Mouse (Mus musculus) lung, embryonic 15.5 days (tissue): ENCODE data around the gene Akr7a5. TPM values are rescaled to one million over a fixed set of nuclear protein-coding genes. Genes with fewer than 3 reads are reported as not detected.

Experiments used
- ATAC-seq: fragments of 200-750 bp; cut with Nextera tagmentation; 2 replicates; pipeline ENCODE4 v1.8.0; 2017; ENCODE audit warnings: moderate number of reproducible peaks, borderline replicate concordance; ENCODE audit not compliant: low FRiP score, low TSS enrichment; ENCODE audit errors: extremely low read depth
- H3K27ac ChIP-seq: fragments of 300-500 bp; sonication (generic); 2 replicates; pipeline ENCODE4 v1.5.1; 2015; ENCODE audit warnings: moderate library complexity, mild to moderate bottlenecking, inconsistent platforms
- H3K27me3 ChIP-seq: fragments of 300-500 bp; sonication (generic); 2 replicates; pipeline ENCODE4 v1.6.1; 2015; ENCODE audit warnings: inconsistent platforms
- H3K36me3 ChIP-seq: fragments of 300-500 bp; sonication (generic); 2 replicates; pipeline ENCODE4 v1.6.1; 2015; ENCODE audit warnings: inconsistent platforms
- H3K4me1 ChIP-seq: fragments of 300-500 bp; sonication (generic); 2 replicates; pipeline ENCODE4 v1.6.1; 2015; ENCODE audit warnings: inconsistent platforms
- H3K4me2 ChIP-seq: fragments of 300-500 bp; sonication (generic); 2 replicates; pipeline ENCODE4 v1.6.1; 2015; ENCODE audit warnings: inconsistent platforms, mild to moderate bottlenecking, moderate library complexity
- H3K4me3 ChIP-seq: fragments of 300-500 bp; sonication (generic); 2 replicates; pipeline ENCODE4 v1.5.1; 2015; ENCODE audit warnings: mild to moderate bottlenecking, inconsistent platforms
- H3K9ac ChIP-seq: fragments of 300-500 bp; sonication (generic); 2 replicates; pipeline ENCODE4 v1.6.1; 2015; ENCODE audit warnings: inconsistent platforms
- H3K9me3 ChIP-seq: fragments of 300-500 bp; sonication (generic); 2 replicates; pipeline ENCODE4 v1.6.1; 2016; ENCODE audit warnings: inconsistent platforms
- WGBS: fragments of 180-500 bp; shearing (Covaris S2); methylation state at CpG from one replicate; pipeline ENCODE4 v1.1.7; 2015; 5-methylcytosine and 5-hydroxymethylcytosine counted together
- polyA plus RNA-seq: library from polyadenylated mRNA; unstranded; fragments of >200 nt; fragmentation: Nextera tagmentation; extraction: Ambion mirVana; gene quantifications from 2 replicates; pipeline ENCODE4 v1.2.1, GENCODE M21; 2015

The Akr7a5 gene
- polyA plus RNA-seq, 1 experiment from 2014 or later = 103 TPM

- H3K4me2 ChIP-seq = peak overlapping the region; percentile 58
- no peaks in the 10 kb centered on the region for H3K9me3 ChIP-seq
- WGBS = 17% methylated on average over 24 of the region's 24 CpGs
- no peak overlapping the region for H3K9ac ChIP-seq
- H3K36me3 ChIP-seq = no peaks in the 10 kb centered on the region
- peaks cover 15% of the 10 kb centered on the region for H3K27me3 ChIP-seq
- peak overlapping the region; percentile 19 for H3K4me3 ChIP-seq
- 0 out of 2 replicates have a peak, but pooled peaks cover 10% of the 10 kb centered on the region for H3K4me1 ChIP-seq
- no peak overlapping the region for H3K27ac ChIP-seq
- no peak for ATAC-seq
These were observed 26.4 kb downstream of the Akr7a5 start for GRCm38 (mm10) chr4:139336822-139337483.

GRCm38 (mm10) chr4:139338145-139338544, 27.6 kb downstream of the Akr7a5 start:
- Histone ChIP-seq H3K4me3 (no peak overlapping the region), H3K9me3 (no peaks in the 10 kb centered on the region), H3K27me3 (peaks cover 15% of the 10 kb centered on the region), H3K4me2 (no peak overlapping the region), H3K4me1 (0 out of 2 replicates have a peak, but pooled peaks cover 10% of the 10 kb centered on the region), H3K36me3 (no peaks in the 10 kb centered on the region), H3K9ac (no peak overlapping the region), H3K27ac (no peak overlapping the region)
- 49% methylated on average over 33 of the region's 33 CpGs for WGBS
- ATAC-seq = no peak

DNA sequence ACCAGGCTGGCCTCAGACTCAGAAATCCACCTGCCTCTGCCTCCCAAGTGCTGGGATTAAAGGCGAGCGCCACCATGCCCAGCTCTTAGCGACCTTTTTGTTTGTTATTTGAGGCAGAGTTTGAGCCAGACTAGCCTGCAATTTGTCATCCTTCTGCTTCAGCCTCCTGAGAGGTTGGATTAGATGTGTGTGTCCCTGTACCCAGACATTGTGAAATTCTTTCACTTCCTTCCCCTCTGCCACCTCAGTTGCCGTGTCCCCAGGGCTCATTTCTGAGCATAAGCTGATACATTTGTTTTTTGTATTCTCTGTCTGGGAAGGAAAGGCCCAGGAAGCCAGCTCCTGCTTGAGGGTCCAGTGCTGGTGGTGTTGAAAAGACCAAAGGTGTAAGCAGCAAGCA, 30.3 kb downstream of the Akr7a5 start:
- H3K36me3 ChIP-seq = peaks cover 1% of the 10 kb centered on the region; the same call in 1 of the 2 replicates
- H3K4me1 ChIP-seq = 0 out of 2 replicates have a peak, but pooled peaks cover 4% of the 10 kb centered on the region
- ATAC-seq = no peak
- no peak overlapping the region for H3K9ac ChIP-seq
- no peak overlapping the region for H3K4me3 ChIP-seq
- 72% methylated on average over 4 of the region's 4 CpGs for WGBS
- H3K4me2 ChIP-seq = no peak overlapping the region
- H3K9me3 ChIP-seq = no peaks in the 10 kb centered on the region
- H3K27me3 ChIP-seq = peaks cover 15% of the 10 kb centered on the region
- no peak overlapping the region for H3K27ac ChIP-seq

DNA sequence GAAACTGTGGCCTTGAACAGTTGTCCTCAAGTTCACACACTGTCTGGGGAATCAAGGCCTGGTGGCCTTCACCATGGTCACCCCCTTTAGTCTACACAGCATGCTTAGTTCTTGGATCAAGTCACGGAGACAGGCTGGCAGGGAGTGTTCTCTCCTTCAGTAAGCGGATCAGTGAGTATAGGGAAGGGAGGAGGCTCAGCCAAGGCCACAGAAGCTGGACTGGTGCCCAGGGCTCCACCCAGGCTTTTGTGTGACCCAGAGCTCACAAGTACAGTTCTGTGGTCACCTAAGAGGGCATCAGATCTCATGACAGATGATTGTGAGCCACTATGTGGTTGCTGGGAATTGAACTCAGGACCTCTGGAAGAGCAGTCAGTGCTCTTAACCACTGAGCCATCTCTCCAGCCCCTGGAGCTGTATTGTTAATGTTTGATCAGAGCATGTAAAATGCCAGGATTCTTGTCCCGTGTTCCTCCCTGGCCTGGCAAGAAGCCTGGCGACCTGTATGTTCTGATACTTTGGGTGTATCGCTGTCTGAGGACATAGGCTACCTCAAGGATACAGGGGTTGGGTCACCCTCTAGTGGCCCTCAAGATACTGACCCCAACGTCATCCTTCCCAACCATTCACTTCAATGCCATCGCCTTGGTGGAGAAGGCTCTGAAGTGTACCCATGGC, 31.2 kb downstream of the Akr7a5 start:
- Histone ChIP-seq H3K4me1 (0 out of 2 replicates have a peak, but pooled peaks cover 3% of the 10 kb centered on the region), H3K9ac (no peak overlapping the region), H3K27me3 (peaks cover 13% of the 10 kb centered on the region), H3K9me3 (no peaks in the 10 kb centered on the region), H3K4me3 (no peak overlapping the region), H3K4me2 (no peak overlapping the region), H3K36me3 (peaks cover 10% of the 10 kb centered on the region), H3K27ac (no peak overlapping the region)
- WGBS = 58% methylated on average over 7 of the region's 7 CpGs
- no peak for ATAC-seq

- Histone ChIP-seq H3K4me2 (no peak overlapping the region), H3K9me3 (no peaks in the 10 kb centered on the region), H3K27ac (no peak overlapping the region), H3K4me1 (no peaks in the 10 kb centered on the region), H3K4me3 (no peak overlapping the region), H3K9ac (no peak overlapping the region), H3K36me3 (peaks cover 30% of the 10 kb centered on the region), H3K27me3 (no peaks in the 10 kb centered on the region)
- 45% methylated on average over 5 of the region's 5 CpGs for WGBS
- ATAC-seq = no peak
These were observed 33.2 kb downstream of the Akr7a5 start for GRCm38 (mm10) chr4:139343718-139344117.

DNA sequence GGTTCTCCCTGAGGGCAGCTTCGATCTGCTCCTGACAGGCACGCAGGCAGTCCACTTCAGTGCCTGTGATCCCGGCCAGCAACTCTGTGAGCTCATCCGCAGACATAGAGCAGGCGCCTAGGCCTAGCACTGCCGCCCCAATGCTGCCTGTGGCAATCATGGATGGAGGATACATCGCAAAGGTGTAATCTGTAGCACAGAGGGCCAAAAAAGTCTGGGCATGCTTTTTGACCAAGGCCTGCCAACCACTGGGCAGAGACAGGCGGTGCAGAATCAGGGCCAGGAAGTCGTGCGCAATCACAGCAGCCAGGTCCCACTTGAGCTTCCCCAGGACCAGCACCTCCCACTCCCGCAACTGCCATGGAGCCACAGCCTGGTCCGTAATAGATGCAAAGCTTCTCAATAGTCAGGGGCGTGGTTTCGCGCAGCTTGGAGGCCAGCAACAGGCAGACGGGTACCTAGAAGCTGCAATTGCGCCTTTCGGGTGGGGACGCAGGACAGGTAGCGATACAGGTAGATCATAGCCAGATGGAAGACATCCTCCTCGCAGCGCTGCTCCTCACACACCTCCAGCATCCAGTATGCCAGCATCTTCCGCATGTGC, 35.0 kb downstream of the Akr7a5 start:
- H3K9ac ChIP-seq = no peak overlapping the region
- no peak for ATAC-seq
- no peak overlapping the region for H3K4me3 ChIP-seq
- no peaks in the 10 kb centered on the region for H3K27me3 ChIP-seq
- peaks cover 39% of the 10 kb centered on the region for H3K36me3 ChIP-seq
- H3K4me1 ChIP-seq = peaks cover 1% of the 10 kb centered on the region; the same call in 1 of the 2 replicates
- no peak overlapping the region for H3K27ac ChIP-seq
- WGBS = 81% methylated on average over 23 of the region's 23 CpGs
- no peaks in the 10 kb centered on the region for H3K9me3 ChIP-seq
- no peak overlapping the region for H3K4me2 ChIP-seq

GRCm38 (mm10) chr4:139351931-139352711, 41.6 kb downstream of the Akr7a5 start, which contains the start of the genes Mrto4, Emc1 and Ubr4:
Gene Mrto4 (minus strand): TSS chr4:139352576.
Gene Emc1 (plus strand): TSS chr4:139352587.
Gene Ubr4 (plus strand): TSS chr4:139352609.
- Histone ChIP-seq H3K4me1 (peaks cover 17% of the 10 kb centered on the region), H3K4me3 (peak within 1 kb of the TSS; percentile 70), H3K4me2 (peak within 1 kb of the TSS; percentile 83), H3K36me3 (peaks cover 46% of the 10 kb centered on the region), H3K27ac (peak within 1 kb of the TSS; percentile 97), H3K27me3 (no peaks in the 10 kb centered on the region), H3K9ac (peak within 1 kb of the TSS; percentile 86), H3K9me3 (no peaks in the 10 kb centered on the region)
- peak; percentile 93 for ATAC-seq
- WGBS = under 1% methylated on average over 64 of the region's 64 CpGs

DNA sequence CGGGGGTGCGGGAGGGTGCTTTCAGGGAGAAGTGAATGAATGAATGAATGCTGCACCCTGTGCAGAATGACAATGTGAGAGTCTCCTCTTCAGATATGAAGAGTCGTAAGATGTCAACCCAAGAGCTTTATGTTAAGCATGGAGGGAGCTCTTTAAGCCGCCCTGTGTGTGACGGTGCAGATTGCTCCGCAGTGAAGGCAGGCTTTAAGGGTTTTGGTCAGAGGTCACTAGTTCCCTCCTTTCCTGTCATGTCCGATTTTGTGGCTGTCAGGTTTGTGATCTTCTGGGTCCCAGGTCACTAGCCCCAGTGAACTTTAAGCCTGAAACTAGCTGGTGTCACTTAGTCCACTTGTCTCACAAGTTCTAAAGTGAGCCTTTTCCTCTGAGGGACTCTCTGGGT, 42.3 kb downstream of the Akr7a5 start:
- Histone ChIP-seq H3K27me3 (no peaks in the 10 kb centered on the region), H3K4me1 (peaks cover 17% of the 10 kb centered on the region), H3K36me3 (peaks cover 46% of the 10 kb centered on the region), H3K4me2 (peak overlapping the region; percentile 83), H3K4me3 (peak overlapping the region; percentile 70), H3K27ac (peak overlapping the region; percentile 97; the same call in 1 of the 2 replicates), H3K9ac (peak overlapping the region; percentile 86), H3K9me3 (no peaks in the 10 kb centered on the region)
- ATAC-seq = no peak
- under 1% methylated on average over 7 of the region's 7 CpGs for WGBS

DNA sequence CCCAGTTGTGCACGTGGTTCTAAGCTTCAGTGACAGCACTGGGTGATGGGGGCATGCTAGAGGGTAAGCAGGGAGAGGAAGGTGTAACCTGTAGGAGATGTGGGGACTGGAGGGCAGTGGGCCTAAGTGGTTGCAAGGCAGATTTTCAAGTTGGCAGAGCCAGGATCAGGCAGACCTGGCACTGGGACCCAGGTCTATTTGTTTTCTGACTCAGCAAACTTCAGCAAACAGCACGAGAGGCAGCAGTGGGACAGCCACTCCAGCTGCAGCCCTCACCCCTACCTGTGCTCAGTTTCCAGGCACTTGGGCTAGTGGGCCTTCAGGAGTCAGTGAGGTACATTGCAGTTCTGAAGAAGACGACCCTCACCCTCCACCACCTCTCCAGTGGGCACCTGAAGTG, 46.7 kb downstream of the Akr7a5 start:
- peaks cover 71% of the 10 kb centered on the region for H3K36me3 ChIP-seq
- H3K27me3 ChIP-seq = no peaks in the 10 kb centered on the region
- 79% methylated on average over 3 of the region's 3 CpGs for WGBS
- peaks cover 4% of the 10 kb centered on the region for H3K4me1 ChIP-seq
- H3K4me3 ChIP-seq = no peak overlapping the region
- H3K9me3 ChIP-seq = no peaks in the 10 kb centered on the region
- no peak overlapping the region for H3K4me2 ChIP-seq
- no peak overlapping the region for H3K9ac ChIP-seq
- no peak; the same call in 1 of the 2 replicates for ATAC-seq
- H3K27ac ChIP-seq = no peak overlapping the region

DNA sequence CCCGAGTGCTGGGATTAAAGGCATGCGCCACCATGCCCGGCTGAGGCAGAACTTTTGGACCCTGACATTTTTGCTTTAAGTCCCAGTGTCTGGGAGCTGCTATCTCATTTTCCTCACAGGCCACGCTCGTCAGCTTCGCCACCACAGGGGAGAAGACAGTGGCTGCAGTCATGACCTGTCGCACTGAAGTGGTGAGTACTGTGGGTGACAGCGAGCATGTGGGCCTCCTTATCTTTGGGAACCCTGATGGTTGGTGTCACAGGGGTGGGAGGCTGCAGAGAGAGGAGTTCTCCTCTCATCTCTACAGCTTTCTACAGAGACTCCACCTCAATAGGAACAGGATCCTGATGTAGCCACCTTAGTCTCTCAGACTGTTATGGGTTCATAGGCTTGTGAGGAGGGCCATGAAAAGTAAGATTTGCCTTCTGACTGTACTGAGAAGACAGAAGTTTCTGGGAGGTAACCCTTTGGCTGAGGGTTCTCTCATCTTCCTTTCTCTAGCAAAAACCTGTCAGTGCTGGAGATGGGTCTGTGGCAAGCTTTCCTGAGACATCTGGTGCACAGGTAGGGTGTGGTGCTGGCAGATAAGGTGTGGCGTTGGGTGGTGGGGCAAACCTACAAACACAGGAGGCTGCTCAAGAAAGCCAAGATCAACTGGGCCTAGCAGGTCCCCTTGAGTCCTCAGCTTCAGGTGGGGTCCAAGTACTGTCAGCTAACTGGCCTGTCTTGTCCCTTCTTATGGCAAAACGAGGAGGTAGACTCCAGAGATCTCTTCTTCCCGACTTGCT, 50.4 kb downstream of the Akr7a5 start:
- H3K9ac ChIP-seq = no peak overlapping the region
- H3K4me1 ChIP-seq = no peaks in the 10 kb centered on the region
- peaks cover 95% of the 10 kb centered on the region for H3K36me3 ChIP-seq
- H3K27ac ChIP-seq = no peak overlapping the region
- H3K4me2 ChIP-seq = no peak overlapping the region
- H3K9me3 ChIP-seq = no peaks in the 10 kb centered on the region
- H3K4me3 ChIP-seq = no peak overlapping the region
- no peak for ATAC-seq
- 89% methylated on average over 11 of the region's 11 CpGs for WGBS
- H3K27me3 ChIP-seq = no peaks in the 10 kb centered on the region

GRCm38 (mm10) chr4:139367336-139367735, 56.8 kb downstream of the Akr7a5 start:
- Histone ChIP-seq H3K9ac (no peak overlapping the region), H3K4me2 (no peak overlapping the region), H3K27me3 (no peaks in the 10 kb centered on the region), H3K4me3 (no peak overlapping the region), H3K9me3 (no peaks in the 10 kb centered on the region), H3K36me3 (peaks cover 93% of the 10 kb centered on the region), H3K4me1 (no peaks in the 10 kb centered on the region), H3K27ac (no peak overlapping the region)
- ATAC-seq = no peak
- 92% methylated on average over 3 of the region's 3 CpGs for WGBS
